Mouse (Mus musculus) gastrocnemius, adult 2 months (tissue): ENCODE measurements around the gene Cipc. TPM values are rescaled to one million over a fixed set of nuclear protein-coding genes. Genes with fewer than 3 reads are reported as not detected.
A peak's percentile ranks its signal among the peaks of the same experiment; 100 is the strongest.

Experiments
- DNase-seq: peaks from one replicate; pipeline ENCODE4 v3.0.0; 2022
- H3K27ac ChIP-seq: fragments of 200-600 bp; 2 replicates; pipeline ENCODE4 v1.8.1; 2022; ENCODE audit warnings: mild to moderate bottlenecking
- H3K4me3 ChIP-seq: fragments of 200-600 bp; 2 replicates; pipeline ENCODE4 v1.8.1; 2022; ENCODE audit warnings: mild to moderate bottlenecking, moderate library complexity
- CTCF ChIP-seq: fragments of 200-600 bp; IDR thresholded peaks from 2 replicates; pipeline ENCODE4 v1.8.1; 2022; ENCODE audit warnings: antibody characterized with exemption, mild to moderate bottlenecking, moderate library complexity
- intact Hi-C: fragments of 180-260 bp; cut with DNase I; formaldehyde crosslinking; loops from one replicate; pipeline ENCODE4 v1.15.1; 2025
- total RNA-seq, 2 experiments: library from RNA; stranded (reverse); gene quantifications; 2 replicates each; pipeline ENCODE4 v1.2.3; 2021

Gene Cipc
- total RNA-seq, 2 experiments from 2014 or later: 32.2 to 33.8 TPM

DNA sequence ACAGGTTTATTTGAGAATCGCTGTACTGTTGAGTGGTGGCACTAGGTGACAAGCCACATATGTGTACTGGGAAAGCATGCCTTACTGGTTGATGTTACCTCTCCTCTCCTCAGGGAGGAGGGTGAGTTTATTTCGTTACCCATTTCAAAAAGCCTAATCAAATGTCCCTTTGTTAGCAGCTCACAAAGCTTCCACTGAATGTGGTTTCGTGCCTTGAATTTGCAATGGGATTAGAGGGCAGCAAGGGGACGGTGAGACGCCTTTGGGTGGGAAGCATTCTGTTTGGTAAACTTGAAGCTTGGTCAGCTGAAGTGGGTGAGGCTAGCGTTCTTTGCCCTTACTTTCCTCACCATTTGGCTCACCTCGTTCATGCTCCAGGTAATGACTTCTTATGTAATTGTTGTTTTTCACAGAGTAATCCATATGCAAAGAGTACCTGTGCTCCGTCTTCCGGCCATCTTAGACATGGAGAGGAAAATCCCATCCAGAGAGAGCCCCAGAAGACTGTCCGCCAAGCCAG, 5.5 kb downstream of the Cipc start:
- intact Hi-C loops: no loop called here
- DNase-seq: no peak
- TF ChIP-seq CTCF: no peak
- Histone ChIP-seq H3K27ac (peak overlapping the region; percentile 53), H3K4me3 (no peak overlapping the region)

DNA sequence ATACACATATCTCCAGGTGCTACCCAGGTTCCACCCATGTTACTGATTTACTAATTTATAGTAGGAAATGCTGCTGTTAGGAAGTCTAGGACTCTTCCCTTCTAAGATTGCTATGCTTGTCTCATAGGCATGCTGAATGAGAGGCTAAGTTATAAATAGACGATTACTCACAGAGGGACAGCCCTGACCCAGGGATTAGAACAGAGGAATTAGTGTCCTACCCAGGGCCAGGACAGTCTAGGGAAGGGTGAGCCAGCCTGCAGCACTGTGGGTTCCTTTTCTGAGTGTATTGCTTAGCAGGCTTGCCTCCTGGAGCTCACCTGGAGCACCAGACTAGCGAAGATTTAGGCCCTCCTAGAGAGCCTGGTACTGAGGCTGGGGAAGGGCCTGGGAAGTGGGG, 9.1 kb downstream of the Cipc start:
- Histone ChIP-seq H3K27ac (peak overlapping the region; percentile 80), H3K4me3 (no peak overlapping the region)
- intact Hi-C loops: no loop called here
- no peak for TF ChIP-seq CTCF
- peak; percentile 63 for DNase-seq

- H3K27ac ChIP-seq: no peak overlapping the region
- no peak overlapping the region for H3K4me3 ChIP-seq
- intact Hi-C loops: no loop called here
- no peak for DNase-seq
- TF ChIP-seq CTCF: no peak
These were observed 11.7 kb downstream of the Cipc start for GRCm38 (mm10) chr12:86958558-86958957.

DNA sequence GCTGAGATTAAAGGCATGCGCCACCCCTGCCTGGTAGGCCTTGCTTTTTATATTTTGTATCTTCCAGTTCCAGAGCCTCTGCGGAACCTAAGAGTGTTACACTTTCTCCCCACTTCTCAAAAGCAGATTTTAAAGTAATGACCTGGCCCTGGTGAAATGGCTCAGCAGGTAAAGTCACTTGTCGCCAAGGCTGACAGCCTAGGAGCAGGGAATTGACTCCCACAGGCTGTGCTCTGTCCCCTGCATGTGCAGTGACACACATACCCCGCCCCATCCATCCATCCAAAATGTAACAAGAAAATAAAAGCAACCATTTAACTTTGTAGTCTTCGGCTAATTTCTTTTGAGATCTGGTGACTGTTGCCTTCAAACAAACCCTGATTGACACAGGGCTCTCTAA, 12.8 kb downstream of the Cipc start:
- intact Hi-C loops: no loop called here
- no peak for DNase-seq
- Histone ChIP-seq H3K4me3 (no peak overlapping the region), H3K27ac (no peak overlapping the region)
- no peak for TF ChIP-seq CTCF

DNA sequence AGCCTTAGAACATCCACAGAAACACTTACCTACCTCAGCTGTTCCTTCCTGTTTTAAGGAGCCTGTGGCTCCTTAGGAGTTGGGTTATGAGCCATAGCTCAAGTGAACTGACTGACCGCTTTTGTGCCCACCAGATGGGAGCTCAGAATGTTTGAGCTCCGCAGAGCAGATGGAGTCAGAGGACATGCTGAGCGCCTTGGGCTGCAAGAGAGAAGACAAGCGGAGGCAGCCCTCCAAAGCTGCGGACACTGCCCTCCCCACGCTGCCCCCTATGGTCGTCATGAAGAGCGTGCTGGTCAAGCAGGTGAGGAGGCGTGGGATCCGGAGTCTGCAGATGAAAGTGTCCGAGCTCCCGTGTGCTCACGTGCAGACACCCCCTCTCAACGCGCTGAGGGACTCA, 13.3 kb downstream of the Cipc start:
- TF ChIP-seq CTCF: no peak
- Histone ChIP-seq H3K4me3 (no peak overlapping the region), H3K27ac (no peak overlapping the region)
- no peak for DNase-seq
- intact Hi-C loops: no loop called here

DNA sequence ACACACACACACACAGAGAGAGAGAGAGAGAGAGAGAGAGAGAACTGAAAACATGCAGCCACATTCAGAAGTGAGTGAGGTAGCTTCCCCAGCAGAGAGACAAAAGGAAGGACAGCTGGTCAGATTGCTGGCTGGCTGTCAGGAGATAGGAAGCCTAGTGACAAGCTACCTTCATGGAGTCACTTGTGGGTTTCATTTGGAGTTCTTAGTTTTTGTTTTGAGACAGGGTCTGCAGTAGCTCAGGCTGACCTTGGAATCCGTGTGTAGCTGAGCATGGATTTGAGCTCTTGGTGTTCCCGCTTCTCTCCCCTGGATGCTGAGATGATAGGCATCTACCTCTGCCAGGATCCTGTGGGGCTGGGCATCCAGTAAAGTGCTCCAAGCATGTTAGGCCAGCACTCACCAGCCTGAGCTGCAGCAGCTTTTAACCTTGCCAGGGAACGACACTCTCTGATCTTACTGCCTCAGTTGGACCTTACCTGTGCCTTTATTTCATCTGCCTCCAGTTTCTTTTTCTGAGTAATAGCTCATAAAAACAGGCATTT, 14.0 kb downstream of the Cipc start:
- DNase-seq: no peak
- Histone ChIP-seq H3K4me3 (no peak overlapping the region), H3K27ac (no peak overlapping the region)
- intact Hi-C loops: no loop called here
- TF ChIP-seq CTCF: no peak

GRCm38 (mm10) chr12:86961589-86962344, 14.9 kb downstream of the Cipc start:
- H3K4me3 ChIP-seq: no peak overlapping the region
- TF ChIP-seq CTCF: no peak
- H3K27ac ChIP-seq: peak overlapping the region; percentile 28; the same call in 1 of the 2 replicates
- intact Hi-C loops: no loop called here
- DNase-seq: peak; percentile 75

- H3K4me3 ChIP-seq: no peak overlapping the region
- intact Hi-C loops: no loop called here
- no peak for TF ChIP-seq CTCF
These were observed 17.6 kb downstream of the Cipc start for GRCm38 (mm10) chr12:86964278-86965057.

GRCm38 (mm10) chr12:86965237-86965799, 18.5 kb downstream of the Cipc start:
- no peak for TF ChIP-seq CTCF

More at GRCm38 (mm10) chr12:86964278-86965057, 17.6 kb downstream of the Cipc start:
- DNase-seq: peak; percentile 45
- peak overlapping the region; percentile 61; the same call in 1 of the 2 replicates for H3K27ac ChIP-seq

GRCm38 (mm10) chr12:86968468-86969219, 21.8 kb downstream of the Cipc start:
- intact Hi-C loops: no loop called here
- no peak for TF ChIP-seq CTCF
- DNase-seq: peak; percentile 23
- Histone ChIP-seq H3K27ac (peak overlapping the region; percentile 52), H3K4me3 (peak overlapping the region; percentile 13; the same call in 1 of the 2 replicates)

More at GRCm38 (mm10) chr12:86965237-86965799, 18.5 kb downstream of the Cipc start:
- H3K27ac ChIP-seq: 0 out of 2 replicates have a peak overlapping the region, but pooled peaks have one; percentile 61
- DNase-seq: no peak
- H3K4me3 ChIP-seq: no peak overlapping the region
- intact Hi-C loops: no loop called here

DNA sequence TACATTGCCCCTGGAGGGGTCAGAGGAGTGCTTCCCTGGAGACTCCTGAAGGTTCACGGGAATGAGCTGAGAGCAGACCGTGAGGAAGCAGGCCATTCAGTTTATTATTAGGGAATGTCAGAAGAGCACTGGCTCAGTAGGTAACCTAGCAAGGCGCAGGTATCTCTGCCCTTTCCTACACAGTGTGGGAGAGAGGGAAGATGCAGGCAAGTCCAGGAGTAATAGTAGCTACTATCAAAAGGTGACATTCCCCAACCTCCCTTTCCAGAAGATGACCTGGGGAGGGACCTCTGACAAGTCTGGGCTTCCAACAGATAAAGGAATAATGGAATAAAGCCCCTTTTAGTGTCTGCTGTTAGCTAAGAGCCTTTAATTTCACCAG, 22.4 kb downstream of the Cipc start:
- no peak for TF ChIP-seq CTCF
- no peak overlapping the region; the same call in 1 of the 2 replicates for H3K4me3 ChIP-seq
- no peak for DNase-seq
- H3K27ac ChIP-seq: peak overlapping the region; percentile 52
- intact Hi-C loops: no loop called here

DNA sequence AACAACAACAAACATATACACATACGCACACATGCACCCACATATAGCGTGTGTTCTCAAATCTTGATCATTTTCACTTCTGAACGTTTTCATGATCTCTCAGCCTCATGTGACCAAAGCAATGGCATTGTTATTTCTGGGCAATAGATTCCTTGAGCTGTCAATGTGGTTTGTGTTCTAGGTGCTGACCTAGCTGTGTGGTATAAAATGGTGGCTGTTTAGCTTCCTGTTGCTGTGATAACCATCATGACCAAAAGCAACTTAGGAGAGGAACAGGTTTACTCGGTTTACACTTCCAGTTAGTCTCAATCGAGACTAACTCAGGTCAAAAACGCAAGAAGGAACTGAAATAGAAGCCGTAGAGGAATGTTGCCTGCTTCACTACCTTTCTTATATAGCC, 24.2 kb downstream of the Cipc start:
- intact Hi-C loops: no loop called here

More for the DNA sequence above, 24.2 kb downstream of the Cipc start:
- DNase-seq: no peak
- Histone ChIP-seq H3K27ac (no peak overlapping the region), H3K4me3 (no peak overlapping the region)
- no peak for TF ChIP-seq CTCF
